Mouse (Mus musculus) embryonic facial prominence, embryonic 10.5 days (tissue): Measurements from ENCODE around the gene Il1f8. TPM values are rescaled to one million over a fixed set of nuclear protein-coding genes. Genes with fewer than 3 reads are reported as not detected.
"Not testable (repeated sequence)": the region's sequence is repeated elsewhere in the genome, so short reads cannot be mapped to it uniquely, and the experiment has no call there.

Source experiments
- DNase-seq: peaks from one replicate; pipeline ENCODE4 v3.0.0-alpha.2; 2017; ENCODE audit warnings: low spot score
- H3K27ac ChIP-seq: fragments of 300-500 bp; sonication (generic); replicated peaks from 2 replicates; pipeline ENCODE4 v1.5.1; 2016; ENCODE audit warnings: mild to moderate bottlenecking
- H3K27me3 ChIP-seq: fragments of 300-500 bp; sonication (generic); replicated peaks from 2 replicates; pipeline ENCODE4 v1.6.1; 2016; ENCODE audit warnings: low read depth, mild to moderate bottlenecking; ENCODE audit not compliant: poor library complexity, severe bottlenecking
- H3K36me3 ChIP-seq: fragments of 300-500 bp; sonication (generic); replicated peaks from 2 replicates; pipeline ENCODE4 v1.6.1; 2016; ENCODE audit warnings: mild to moderate bottlenecking, moderate library complexity
- H3K4me1 ChIP-seq: fragments of 300-500 bp; sonication (generic); 2 replicates; pipeline ENCODE4 v1.6.1; 2016
- H3K4me3 ChIP-seq: fragments of 300-500 bp; sonication (generic); 2 replicates; pipeline ENCODE4 v1.5.1; 2016; ENCODE audit warnings: mild to moderate bottlenecking, moderate library complexity
- H3K9me3 ChIP-seq: fragments of 300-500 bp; sonication (generic); 2 replicates; pipeline ENCODE4 v1.6.1; 2016; ENCODE audit warnings: mild to moderate bottlenecking
- WGBS: fragments of 180-500 bp; shearing (Covaris S2); methylation state at CpG from one replicate; pipeline ENCODE4 v1.1.7; 2016; 5-methylcytosine and 5-hydroxymethylcytosine counted together
- polyA plus RNA-seq: library from polyadenylated mRNA; unstranded; fragments of >200 nt; fragmentation: Nextera tagmentation; extraction: Ambion mirVana; gene quantifications from 2 replicates; pipeline ENCODE4 v1.2.1, GENCODE M21; 2016

The Il1f8 gene
- not detected in 2 replicates for polyA plus RNA-seq

DNA sequence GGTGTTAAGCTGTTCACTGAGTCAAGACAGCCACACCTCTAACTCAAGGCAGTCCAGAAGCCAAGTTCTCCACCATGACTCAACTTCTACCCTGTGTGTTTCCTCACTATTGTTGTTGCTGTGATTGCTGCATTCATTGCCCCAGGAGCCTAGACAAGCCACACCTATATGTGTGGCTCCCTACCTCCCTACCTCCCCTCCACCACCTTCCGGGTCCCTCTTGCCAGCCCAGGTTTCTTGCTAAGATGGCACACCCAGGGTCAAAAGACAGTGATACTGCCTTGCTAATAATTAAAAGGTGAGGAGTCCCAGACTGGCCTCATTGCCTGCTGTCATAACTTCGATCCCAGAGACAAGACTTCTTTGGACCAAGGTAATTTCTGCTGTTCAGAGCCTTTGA lies at the start of gene Il1f8:
Gene Il1f8 (plus strand): TSS at position 301 of the 400 bp plus-strand sequence.
- no peak for DNase-seq
- WGBS, result 88% methylated on average over 2 of the region's 2 CpGs
- H3K27ac ChIP-seq, result no peak within 1 kb of the TSS
- no peaks in the 10 kb centered on the region for H3K36me3 ChIP-seq
- H3K4me1 ChIP-seq, result no peaks in the 10 kb centered on the region
- H3K9me3 ChIP-seq, result no peaks in the 10 kb centered on the region
- no peaks in the 10 kb centered on the region for H3K27me3 ChIP-seq
- H3K4me3 ChIP-seq, result no peak within 1 kb of the TSS

DNA sequence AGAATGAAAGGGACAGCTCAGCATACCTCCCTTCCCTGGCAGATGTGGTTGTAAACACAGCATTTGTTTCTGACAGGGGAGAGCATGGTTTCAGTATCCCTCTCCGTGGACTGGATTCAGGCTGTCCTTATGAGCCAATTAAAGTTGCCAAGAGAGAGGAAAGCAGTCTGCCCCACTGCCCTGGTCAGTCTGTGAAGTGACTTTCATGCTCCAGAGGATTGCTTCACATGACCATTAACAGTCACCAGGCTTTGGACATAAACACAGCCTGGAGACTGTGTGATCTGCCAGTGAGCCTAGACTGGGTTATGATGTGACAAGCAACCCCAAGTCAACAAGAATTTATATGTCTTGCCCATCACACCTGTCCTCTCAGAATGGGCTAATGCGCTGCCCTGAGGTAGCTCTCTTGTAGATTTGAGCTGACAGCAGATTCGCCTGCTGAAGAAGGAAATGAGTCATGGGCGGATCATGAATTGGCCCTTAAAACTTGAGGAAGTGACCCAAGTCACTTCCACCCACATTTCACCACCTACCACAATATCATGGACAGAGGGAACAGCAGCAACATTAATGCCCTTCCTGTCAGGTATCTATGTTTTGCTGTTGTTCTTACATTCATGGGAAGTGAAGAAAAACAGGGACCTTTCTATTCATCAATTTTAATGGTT lies 49.2 kb upstream of the Il1f8 start:
- no peaks in the 10 kb centered on the region for H3K9me3 ChIP-seq
- no peaks in the 10 kb centered on the region for H3K27me3 ChIP-seq
- H3K27ac ChIP-seq, result no peak overlapping the region
- H3K36me3 ChIP-seq, result no peaks in the 10 kb centered on the region
- no peak overlapping the region for H3K4me3 ChIP-seq
- WGBS, result 87% methylated on average over 4 of the region's 4 CpGs
- H3K4me1 ChIP-seq, result no peaks in the 10 kb centered on the region
- DNase-seq, result no peak

DNA sequence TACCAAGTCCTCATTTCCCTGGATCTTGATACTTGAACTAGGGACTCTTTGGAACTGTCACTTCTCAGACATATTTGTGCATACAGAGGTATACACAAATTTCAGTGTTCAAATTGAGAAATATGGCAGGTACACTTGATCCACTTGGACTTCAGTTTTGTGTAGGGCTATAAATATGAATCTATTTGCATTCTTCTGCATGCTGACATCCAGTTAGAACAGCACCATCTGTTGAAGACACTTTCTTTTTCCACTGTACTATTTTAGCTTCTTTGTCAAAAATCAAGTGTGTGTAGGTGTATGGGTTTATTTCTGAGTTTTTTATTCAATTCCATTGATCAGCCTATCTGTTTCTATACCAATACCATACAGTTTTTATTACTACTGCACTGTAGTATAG lies 43.9 kb upstream of the Il1f8 start:
- no peak overlapping the region for H3K4me3 ChIP-seq
- H3K9me3 ChIP-seq, result no peaks in the 10 kb centered on the region
- H3K27me3 ChIP-seq, result no peaks in the 10 kb centered on the region
- no peak overlapping the region for H3K27ac ChIP-seq
- DNase-seq, result no peak
- H3K4me1 ChIP-seq, result no peaks in the 10 kb centered on the region
- H3K36me3 ChIP-seq, result no peaks in the 10 kb centered on the region

DNA sequence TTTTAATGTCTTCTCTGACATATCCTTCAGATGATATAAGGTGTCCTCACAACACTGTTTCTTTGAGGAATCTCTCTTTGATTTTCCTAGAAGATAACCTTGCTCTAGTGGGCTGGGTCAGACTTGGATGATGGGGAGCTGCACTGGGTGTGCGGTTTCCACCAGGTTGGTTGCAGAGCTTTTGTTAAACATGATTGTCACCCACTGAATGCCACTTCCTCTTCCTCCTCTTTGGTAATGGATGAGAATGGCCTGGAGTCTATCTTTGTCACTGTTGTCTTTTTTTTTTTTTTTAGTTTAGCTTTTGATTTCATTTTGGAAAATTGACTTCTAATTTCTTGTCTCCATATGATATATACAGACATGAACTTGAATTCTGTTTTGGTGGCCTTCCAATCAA lies 18.6 kb upstream of the Il1f8 start:
- WGBS, result 91% methylated on average over 1 of the region's 1 CpGs
- Histone ChIP-seq H3K4me1 (no peaks in the 10 kb centered on the region), H3K27ac (no peak overlapping the region), H3K27me3 (no peaks in the 10 kb centered on the region), H3K4me3 (no peak overlapping the region), H3K9me3 (peaks cover 2% of the 10 kb centered on the region; the same call in 1 of the 2 replicates), H3K36me3 (no peaks in the 10 kb centered on the region)
- DNase-seq, result no peak

DNA sequence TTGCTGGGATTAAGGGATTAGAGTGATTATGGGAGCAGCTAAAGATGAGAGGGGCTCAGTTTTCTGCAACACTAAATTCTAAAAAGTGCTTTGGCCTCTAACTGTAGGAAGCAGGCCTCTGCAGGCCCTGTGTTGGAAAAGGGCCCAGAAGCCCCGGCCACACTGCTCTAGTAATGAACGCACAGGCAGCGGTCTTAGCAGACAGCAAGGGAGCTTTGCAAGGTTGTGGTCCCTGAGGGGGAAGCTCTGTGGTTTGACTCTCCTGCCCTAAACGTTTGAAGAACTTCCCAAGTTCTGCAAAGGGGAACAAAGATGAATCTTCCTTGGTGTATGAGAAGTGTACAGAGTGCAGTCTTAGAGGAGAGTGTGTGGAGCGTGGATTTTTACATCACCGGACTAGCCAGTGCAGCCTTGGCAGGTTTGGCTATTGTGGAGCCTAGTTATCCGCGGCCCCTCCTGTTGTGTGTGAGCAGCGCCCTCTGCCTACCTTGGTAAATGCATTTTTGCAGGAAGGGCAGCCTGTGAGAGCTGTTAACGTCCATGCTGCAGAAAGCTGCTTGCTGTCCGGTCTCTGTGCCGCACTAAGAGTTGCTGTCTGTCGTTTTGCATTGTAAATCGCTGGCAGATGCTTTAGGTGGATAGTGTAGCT lies 28.8 kb downstream of the Il1f8 start:
- H3K27ac ChIP-seq, H3K4me1 ChIP-seq, H3K27me3 ChIP-seq, H3K9me3 ChIP-seq, H3K36me3 ChIP-seq: not testable (repeated sequence)
- H3K4me3 ChIP-seq, result peak overlapping the region; percentile 31; the same call in 1 of the 2 replicates
- peak; percentile 68 for DNase-seq
- 19% methylated on average over 14 of the region's 14 CpGs for WGBS

DNA sequence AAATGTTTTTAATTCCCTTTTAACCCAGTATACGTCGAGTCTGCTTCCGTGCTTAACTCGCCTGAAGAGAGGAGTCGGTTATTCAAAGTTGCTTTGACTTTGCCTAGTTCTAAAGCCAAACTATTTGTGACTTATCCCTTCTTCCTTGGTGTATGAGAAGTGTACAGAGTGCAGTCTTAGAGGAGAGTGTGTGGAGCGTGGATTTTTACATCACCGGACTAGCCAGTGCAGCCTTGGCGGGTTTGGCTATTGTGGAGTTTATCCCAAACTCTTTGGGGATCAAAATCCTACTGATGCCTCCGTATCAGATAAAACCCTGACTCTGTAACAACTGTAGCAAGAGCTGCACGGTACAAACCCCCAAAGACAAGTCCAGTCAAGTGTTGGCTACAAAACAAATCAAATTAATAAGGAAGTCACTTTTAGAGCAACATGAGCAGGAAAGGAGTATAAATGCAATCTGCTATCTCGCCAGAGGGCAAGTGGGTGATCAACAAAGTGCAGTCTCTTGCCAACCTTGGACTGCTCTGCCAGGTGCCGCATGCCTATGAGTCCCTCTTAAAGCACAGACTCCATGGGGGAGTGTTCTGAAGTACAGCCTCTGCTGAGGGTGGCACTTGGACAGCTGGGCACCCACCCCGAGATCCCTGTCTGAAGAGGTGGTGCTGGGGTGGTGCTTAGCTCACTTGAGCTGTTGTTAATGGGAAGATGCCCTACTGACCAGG lies 29.6 kb downstream of the Il1f8 start:
- not testable (repeated sequence) for H3K9me3 ChIP-seq, DNase-seq, H3K36me3 ChIP-seq, H3K27me3 ChIP-seq, H3K27ac ChIP-seq, H3K4me1 ChIP-seq
- WGBS, result 67% methylated on average over 13 of the region's 13 CpGs
- H3K4me3 ChIP-seq, result peak overlapping the region; percentile 31; the same call in 1 of the 2 replicates

DNA sequence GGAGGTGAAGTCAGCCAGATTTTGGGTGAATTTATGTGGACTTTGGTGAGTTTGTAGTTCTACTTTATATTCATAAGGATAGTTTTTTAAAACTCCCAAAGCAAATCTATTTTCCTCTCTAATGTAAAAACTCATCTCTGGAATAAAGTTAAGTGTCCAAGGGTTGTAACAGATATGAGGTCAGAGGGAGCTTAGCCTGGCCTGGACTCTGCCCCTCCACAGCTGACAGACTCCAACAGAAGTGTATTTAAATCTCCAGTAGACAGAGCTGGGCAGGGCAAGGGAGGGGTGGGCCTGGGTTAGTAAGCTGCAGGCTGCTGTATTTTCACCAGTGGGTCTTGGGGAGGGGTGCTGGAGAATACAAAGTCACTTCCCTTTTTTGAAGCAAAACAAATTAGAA lies 31.1 kb downstream of the Il1f8 start:
- not testable (repeated sequence) for H3K27me3 ChIP-seq, H3K4me3 ChIP-seq, H3K36me3 ChIP-seq, H3K4me1 ChIP-seq, H3K9me3 ChIP-seq, H3K27ac ChIP-seq, DNase-seq

DNA sequence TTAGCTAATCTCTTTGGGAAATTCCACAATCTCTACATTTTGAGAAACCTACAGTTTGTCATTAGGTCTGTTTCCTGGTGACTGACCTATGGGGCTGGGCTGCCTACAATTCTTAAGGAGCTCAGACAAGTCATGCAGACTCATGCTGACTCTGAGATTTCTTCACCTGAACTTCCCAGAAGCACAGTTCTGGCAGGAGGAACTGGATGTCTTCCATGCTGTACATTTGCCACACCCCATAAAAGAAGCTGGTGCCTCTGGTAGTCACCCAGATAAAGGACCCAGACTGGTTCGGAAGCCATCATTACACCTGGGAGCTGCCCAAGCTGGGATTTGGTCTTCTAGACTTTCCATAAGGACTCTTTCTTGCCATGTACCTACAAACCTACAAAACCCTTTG lies 33.2 kb downstream of the Il1f8 start, which contains the start of gene Il1f9:
Gene Il1f9 (plus strand): TSS at position 301 of the 400 bp plus-strand sequence.
- no peak for DNase-seq
- Histone ChIP-seq H3K9me3 (no peaks in the 10 kb centered on the region), H3K4me3 (no peak within 1 kb of the TSS), H3K4me1 (no peaks in the 10 kb centered on the region), H3K27ac (no peak within 1 kb of the TSS), H3K27me3 (no peaks in the 10 kb centered on the region), H3K36me3 (no peaks in the 10 kb centered on the region)
- WGBS, result 90% methylated on average over 1 of the region's 1 CpGs

DNA sequence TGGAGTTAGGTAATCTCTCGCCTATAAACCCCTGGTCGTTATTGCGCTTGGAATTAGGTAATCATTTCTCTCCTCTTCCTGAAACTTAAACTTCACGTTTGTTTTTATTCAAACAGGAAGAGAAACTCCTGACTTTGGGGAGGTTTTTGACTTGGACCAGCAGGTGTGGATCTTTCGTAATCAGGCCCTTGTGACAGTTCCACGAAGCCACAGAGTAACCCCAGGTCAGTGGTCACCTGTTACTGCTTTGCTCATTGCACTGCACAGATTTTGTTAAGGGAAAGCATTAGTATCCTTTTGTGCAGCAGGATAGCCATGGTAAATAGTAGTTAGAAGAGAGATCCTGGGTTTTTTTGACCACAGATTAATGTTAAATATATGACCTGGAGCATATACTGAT lies 34.6 kb downstream of the Il1f8 start:
- Histone ChIP-seq H3K4me1 (no peaks in the 10 kb centered on the region), H3K27me3 (no peaks in the 10 kb centered on the region), H3K4me3 (no peak overlapping the region), H3K36me3 (no peaks in the 10 kb centered on the region), H3K9me3 (no peaks in the 10 kb centered on the region), H3K27ac (no peak overlapping the region)
- no peak for DNase-seq
- 80% methylated on average over 6 of the region's 6 CpGs for WGBS

DNA sequence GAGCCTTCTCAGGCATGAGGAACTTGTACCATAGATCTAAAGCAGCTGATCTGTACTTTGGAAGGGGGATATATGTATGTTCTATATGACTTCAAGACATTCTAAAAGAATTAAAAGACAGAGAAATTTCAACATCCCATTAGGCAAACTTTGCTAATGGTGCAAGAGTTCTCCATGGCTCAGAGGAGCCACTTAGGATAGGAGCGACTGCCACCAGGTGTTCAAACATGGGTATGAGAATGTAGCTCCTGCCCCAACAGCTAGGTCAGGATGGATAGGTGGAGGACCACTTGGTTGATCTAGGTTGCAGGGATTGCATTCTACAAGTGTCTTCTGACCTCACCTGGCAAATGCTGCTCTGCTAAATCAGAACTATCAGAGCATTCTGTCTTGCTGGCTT lies 35.2 kb downstream of the Il1f8 start:
- DNase-seq, result no peak
- no peaks in the 10 kb centered on the region for H3K4me1 ChIP-seq
- H3K4me3 ChIP-seq, result no peak overlapping the region
- H3K36me3 ChIP-seq, result no peaks in the 10 kb centered on the region
- no peaks in the 10 kb centered on the region for H3K27me3 ChIP-seq
- no peak overlapping the region for H3K27ac ChIP-seq
- H3K9me3 ChIP-seq, result no peaks in the 10 kb centered on the region
- WGBS, result 76% methylated on average over 1 of the region's 1 CpGs
